Mouse (Mus musculus) E14TG2a.4 (cell line): ENCODE results near the gene Iqcf1.

Source experiments
- CTCF ChIP-seq: conservative IDR thresholded peaks from 2 replicates; pipeline ENCODE4 v1.5.1; 2014; ENCODE audit warnings: low read length
- NANOG ChIP-seq: IDR thresholded peaks from 2 replicates; pipeline ENCODE4 v1.6.1; 2014; ENCODE audit warnings: borderline replicate concordance, low read length, mixed read lengths

DNA sequence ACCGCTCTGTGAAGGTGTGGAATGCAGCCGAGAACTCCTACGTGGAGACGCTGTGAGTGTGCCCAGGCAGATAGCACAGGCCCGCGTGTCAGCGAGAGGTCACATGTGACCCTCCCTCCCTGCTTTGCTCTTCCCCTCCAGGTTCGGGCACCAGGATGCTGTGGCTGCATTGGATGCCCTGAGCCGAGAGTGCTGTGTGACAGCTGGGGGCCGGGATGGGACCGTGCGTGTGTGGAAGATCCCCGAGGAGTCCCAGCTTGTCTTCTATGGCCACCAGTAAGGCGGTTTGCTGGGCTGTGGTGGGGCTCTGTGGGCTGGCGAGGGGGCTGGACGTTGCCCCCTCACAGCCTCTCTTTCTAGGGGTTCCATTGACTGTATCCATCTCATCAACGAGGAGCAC is 16.2 kb upstream of the Iqcf1 start:
- TF ChIP-seq CTCF: no peak
- TF ChIP-seq NANOG: no peak
